Mouse (Mus musculus): Measurements from ENCODE around the gene Vmn2r20. TPM values are rescaled to one million over a fixed set of nuclear protein-coding genes. Genes with fewer than 3 reads are reported as not detected.
"Not testable (repeated sequence)": the region's sequence is repeated elsewhere in the genome, so short reads cannot be mapped to it uniquely, and the experiment has no call there.

Vmn2r20 gene
- polyA plus RNA-seq (2014; fragmentation: Nextera tagmentation; extraction: Ambion mirVana), result not detected in 2 replicates

GRCm38 (mm10) chr6:123418016-123418415 lies at the start of gene Vmn2r20:
Gene Vmn2r20, minus strand, starts transcription at chr6:123418116.
- H3K4me2 ChIP-seq (ENCODE audit: low read length); H3K36me3 ChIP-seq (ENCODE audit: control insufficient read depth, insufficient read depth, low read length); H3K4me1 ChIP-seq (replicated peaks; ENCODE audit: control insufficient read depth, insufficient read depth, low read length); DNase-seq (ENCODE audit: low spot score); H3K9ac ChIP-seq (ENCODE audit: low read length); H3K27ac ChIP-seq (ENCODE audit: low read depth); H3K4me3 ChIP-seq (ENCODE audit: low read depth, low read length); H3K9me3 ChIP-seq (ENCODE audit: control insufficient read depth, low read length); H3K27me3 ChIP-seq (replicated peaks; ENCODE audit: control insufficient read depth, insufficient read depth, low read length); ATAC-seq (replicated peaks; ENCODE audit: low FRiP score, low TSS enrichment, low read depth): not testable (repeated sequence)
- no CpG with 5 or more reads among the region's 4 CpGs for WGBS

- WGBS, result no CpG with 5 or more reads among the region's 1 CpGs
- H3K4me3 ChIP-seq (ENCODE audit: low read depth, low read length), result not testable (repeated sequence)
These were observed 6.5 kb upstream of the Vmn2r20 start for GRCm38 (mm10) chr6:123424413-123424812.

GRCm38 (mm10) chr6:123406918-123407665 lies 10.8 kb downstream of the Vmn2r20 start:
- not testable (repeated sequence) for ATAC-seq (replicated peaks; ENCODE audit: low FRiP score, low TSS enrichment, low read depth); H3K4me3 ChIP-seq (ENCODE audit: low read depth, low read length); H3K27me3 ChIP-seq (replicated peaks; ENCODE audit: control insufficient read depth, insufficient read depth, low read length); H3K36me3 ChIP-seq (ENCODE audit: control insufficient read depth, insufficient read depth, low read length); H3K4me1 ChIP-seq (replicated peaks; ENCODE audit: control insufficient read depth, insufficient read depth, low read length); H3K4me2 ChIP-seq (ENCODE audit: low read length); H3K9me3 ChIP-seq (ENCODE audit: control insufficient read depth, low read length); H3K27ac ChIP-seq (ENCODE audit: low read depth); DNase-seq (ENCODE audit: low spot score); H3K9ac ChIP-seq (ENCODE audit: low read length)
- no CpG with 5 or more reads among the region's 8 CpGs for WGBS

More at GRCm38 (mm10) chr6:123424413-123424812, 6.5 kb upstream of the Vmn2r20 start:
- not testable (repeated sequence) for H3K9me3 ChIP-seq (ENCODE audit: control insufficient read depth, low read length); H3K27me3 ChIP-seq (replicated peaks; ENCODE audit: control insufficient read depth, insufficient read depth, low read length); H3K36me3 ChIP-seq (ENCODE audit: control insufficient read depth, insufficient read depth, low read length); H3K4me2 ChIP-seq (ENCODE audit: low read length); H3K27ac ChIP-seq (ENCODE audit: low read depth); DNase-seq (ENCODE audit: low spot score); H3K4me1 ChIP-seq (replicated peaks; ENCODE audit: control insufficient read depth, insufficient read depth, low read length); H3K9ac ChIP-seq (ENCODE audit: low read length); ATAC-seq (replicated peaks; ENCODE audit: low FRiP score, low TSS enrichment, low read depth)

GRCm38 (mm10) chr6:123388824-123389223 lies 29.1 kb downstream of the Vmn2r20 start:
- H3K27ac ChIP-seq (ENCODE audit: low read depth); H3K36me3 ChIP-seq (ENCODE audit: control insufficient read depth, insufficient read depth, low read length); ATAC-seq (replicated peaks; ENCODE audit: low FRiP score, low TSS enrichment, low read depth); H3K9me3 ChIP-seq (ENCODE audit: control insufficient read depth, low read length); H3K27me3 ChIP-seq (replicated peaks; ENCODE audit: control insufficient read depth, insufficient read depth, low read length); H3K4me3 ChIP-seq (ENCODE audit: low read depth, low read length); H3K4me2 ChIP-seq (ENCODE audit: low read length); H3K9ac ChIP-seq (ENCODE audit: low read length); H3K4me1 ChIP-seq (replicated peaks; ENCODE audit: control insufficient read depth, insufficient read depth, low read length); DNase-seq (ENCODE audit: low spot score): not testable (repeated sequence)

GRCm38 (mm10) chr6:123346141-123346540 lies 71.8 kb downstream of the Vmn2r20 start:
- no peaks in the 10 kb centered on the region for H3K9me3 ChIP-seq (ENCODE audit: control insufficient read depth, low read length)
- DNase-seq (ENCODE audit: low spot score) (no peak), ATAC-seq (replicated peaks; ENCODE audit: low FRiP score, low TSS enrichment, low read depth) (no peak)
- H3K27me3 ChIP-seq (replicated peaks; ENCODE audit: control insufficient read depth, insufficient read depth, low read length), result no peaks in the 10 kb centered on the region
- no peaks in the 10 kb centered on the region for H3K36me3 ChIP-seq (ENCODE audit: control insufficient read depth, insufficient read depth, low read length)
- no peak overlapping the region for H3K9ac ChIP-seq (ENCODE audit: low read length)
- no peaks in the 10 kb centered on the region for H3K4me1 ChIP-seq (replicated peaks; ENCODE audit: control insufficient read depth, insufficient read depth, low read length)
- no peak overlapping the region for H3K27ac ChIP-seq (ENCODE audit: low read depth)
- H3K4me3 ChIP-seq (ENCODE audit: low read depth, low read length), result no peak overlapping the region
- no peak overlapping the region for H3K4me2 ChIP-seq (ENCODE audit: low read length)
- 85% methylated on average over 1 of the region's 1 CpGs for WGBS

GRCm38 (mm10) chr6:123340093-123340492 lies 77.8 kb downstream of the Vmn2r20 start:
- Histone ChIP-seq H3K9ac (ENCODE audit: low read length) (no peak overlapping the region), H3K4me2 (ENCODE audit: low read length) (no peak overlapping the region), H3K4me1 (replicated peaks; ENCODE audit: control insufficient read depth, insufficient read depth, low read length) (no peaks in the 10 kb centered on the region), H3K36me3 (ENCODE audit: control insufficient read depth, insufficient read depth, low read length) (no peaks in the 10 kb centered on the region), H3K9me3 (ENCODE audit: control insufficient read depth, low read length) (no peaks in the 10 kb centered on the region), H3K27ac (ENCODE audit: low read depth) (no peak overlapping the region), H3K27me3 (replicated peaks; ENCODE audit: control insufficient read depth, insufficient read depth, low read length) (no peaks in the 10 kb centered on the region), H3K4me3 (ENCODE audit: low read depth, low read length) (no peak overlapping the region)
- DNase-seq (ENCODE audit: low spot score), result no peak
- no peak for ATAC-seq (replicated peaks; ENCODE audit: low FRiP score, low TSS enrichment, low read depth)

- DNase-seq (ENCODE audit: low spot score) (no peak), ATAC-seq (replicated peaks; ENCODE audit: low FRiP score, low TSS enrichment, low read depth) (no peak)
- Histone ChIP-seq H3K4me3 (ENCODE audit: low read depth, low read length) (no peak overlapping the region), H3K27ac (ENCODE audit: low read depth) (no peak overlapping the region), H3K9ac (ENCODE audit: low read length) (no peak overlapping the region), H3K4me1 (replicated peaks; ENCODE audit: control insufficient read depth, insufficient read depth, low read length) (no peaks in the 10 kb centered on the region), H3K4me2 (ENCODE audit: low read length) (no peak overlapping the region), H3K9me3 (ENCODE audit: control insufficient read depth, low read length) (no peaks in the 10 kb centered on the region), H3K36me3 (ENCODE audit: control insufficient read depth, insufficient read depth, low read length) (no peaks in the 10 kb centered on the region), H3K27me3 (replicated peaks; ENCODE audit: control insufficient read depth, insufficient read depth, low read length) (no peaks in the 10 kb centered on the region)
- WGBS, result 39% methylated on average over 2 of the region's 2 CpGs
These were observed 85.4 kb downstream of the Vmn2r20 start for GRCm38 (mm10) chr6:123332503-123332902.

Measured in intestine, embryonic 14.5 days (tissue).